Mouse (Mus musculus) ES-E14 (cell line): Measurements from ENCODE around the gene Kat6b. TPM values are rescaled to one million over a fixed set of nuclear protein-coding genes. Genes with fewer than 3 reads are reported as not detected.

ENCODE experiments used
- DNase-seq: peaks from one replicate; pipeline ENCODE4 v3.0.0-alpha.2; 2013; ENCODE audit warnings: low read depth, low spot score
- H3K27ac ChIP-seq: 2 replicates; pipeline ENCODE4 v1.5.1; 2012; ENCODE audit warnings: low read depth, mild to moderate bottlenecking, low read length, moderate library complexity, mixed read lengths; ENCODE audit not compliant: poor library complexity, insufficient read depth, severe bottlenecking
- H3K36me3 ChIP-seq: 2 replicates; pipeline ENCODE4 v1.6.1; 2012; ENCODE audit warnings: mild to moderate bottlenecking, low read length, moderate library complexity, mixed read lengths; ENCODE audit not compliant: control insufficient read depth, poor library complexity, insufficient read depth, severe bottlenecking
- H3K4me1 ChIP-seq, 2 experiments: fragments of 150-350 bp in 1 of 2; sonication (generic) in 1 of 2; 2 replicates each; pipeline ENCODE4 v1.6.1; 2012; ENCODE audit warnings: low read length in 2 of 2, mild to moderate bottlenecking in 1 of 2, mixed read lengths in 1 of 2; ENCODE audit not compliant: control insufficient read depth in 2 of 2, insufficient read depth in 2 of 2, poor library complexity in 1 of 2
- H3K4me3 ChIP-seq, 2 experiments: fragments of 150-350 bp in 1 of 2; sonication (generic) in 1 of 2; 2 replicates each; pipeline ENCODE4 v1.5.1; 2012; ENCODE audit warnings: low read length in 2 of 2, low read depth in 1 of 2, mild to moderate bottlenecking in 1 of 2, mixed read lengths in 1 of 2; ENCODE audit not compliant: insufficient read depth in 1 of 2, poor library complexity in 1 of 2, severe bottlenecking in 1 of 2
- H3K9ac ChIP-seq: 2 replicates; pipeline ENCODE4 v1.6.1; 2012; ENCODE audit warnings: low read depth, mild to moderate bottlenecking, low read length, mixed read lengths; ENCODE audit not compliant: poor library complexity, insufficient read depth, severe bottlenecking
- H3K9me3 ChIP-seq: fragments of 150-350 bp; sonication (generic); 2 replicates; pipeline ENCODE4 v1.6.1; 2012; ENCODE audit warnings: low read depth, mild to moderate bottlenecking, low read length; ENCODE audit not compliant: control insufficient read depth, insufficient read depth
- CHD2 ChIP-seq: IDR thresholded peaks from 2 replicates; pipeline ENCODE4 v1.6.1; 2014; ENCODE audit warnings: mild to moderate bottlenecking, low read depth, low read length, inconsistent platforms
- HCFC1 ChIP-seq: IDR thresholded peaks from 2 replicates; pipeline ENCODE4 v1.6.1; 2012; ENCODE audit warnings: low read length, inconsistent platforms, borderline replicate concordance; ENCODE audit not compliant: insufficient read depth
- MAFK ChIP-seq: IDR thresholded peaks from 2 replicates; pipeline ENCODE4 v1.6.1; 2014; ENCODE audit warnings: mild to moderate bottlenecking, low read depth, low read length, inconsistent platforms; ENCODE audit not compliant: insufficient read depth
- ZC3H11A ChIP-seq: IDR thresholded peaks from 2 replicates; pipeline ENCODE4 v1.6.1; 2012; ENCODE audit warnings: low read depth, mild to moderate bottlenecking, inconsistent platforms, low read length, borderline replicate concordance
- ZNF384 ChIP-seq: IDR thresholded peaks from 2 replicates; pipeline ENCODE4 v1.6.1; 2012; ENCODE audit warnings: low read depth, low read length, inconsistent platforms
- in situ Hi-C, 2 experiments: fragments of 600-800 bp; cut with MboI; formaldehyde crosslinking; loops; one replicate each; pipeline ENCODE4 v1.15.1; 2025; ENCODE audit warnings: low sequenced_read_pairs in 2 of 2, inconsistent platforms in 1 of 2; ENCODE audit not compliant: unreplicated experiment in 2 of 2
- total RNA-seq: library from RNA; depleted of rRNA; stranded (reverse); fragments of 300-350 nt; gene quantifications from 2 replicates; pipeline ENCODE4 v1.2.3, GENCODE M21; 2012

The Kat6b gene
- total RNA-seq, 1 experiment, result 172 TPM

GRCm38 (mm10) chr14:21599446-21600173 is 118.4 kb downstream of the Kat6b start:
- H3K4me1 ChIP-seq, result peaks cover 0 to 9% of the 10 kb centered on the region in 2 experiments; a peak in 1 of 4 replicates
- DNase-seq, result no peak
- in situ Hi-C loops, result loop anchor here in 1 of 2 experiments (25.0 kb wide), 1 partner anchor 462 kb away; no protein-coding TSS in a partner anchor

GRCm38 (mm10) chr14:21600174-21600566 is 118.9 kb downstream of the Kat6b start:
- H3K27ac ChIP-seq, result no peak overlapping the region
- no peak overlapping the region for H3K4me3 ChIP-seq
- no peak for TF ChIP-seq ZNF384
- no peak for TF ChIP-seq MAFK
- no peak for TF ChIP-seq CHD2
- no peak for TF ChIP-seq ZC3H11A
- TF ChIP-seq HCFC1, result no peak
- H3K36me3 ChIP-seq, result peaks cover 2% of the 10 kb centered on the region
- in situ Hi-C loops, result no loop called here
- H3K4me1 ChIP-seq, result peaks cover 0 to 9% of the 10 kb centered on the region in 2 experiments; a peak in 1 of 4 replicates
- H3K9me3 ChIP-seq, result no peaks in the 10 kb centered on the region
- DNase-seq, result no peak
- H3K9ac ChIP-seq, result no peak overlapping the region

More at GRCm38 (mm10) chr14:21599446-21600173, 118.4 kb downstream of the Kat6b start:
- TF ChIP-seq CHD2 (no peak), MAFK (no peak), HCFC1 (no peak)
- Histone ChIP-seq H3K4me3 (no peak overlapping the region), H3K36me3 (peaks cover 2% of the 10 kb centered on the region), H3K9me3 (no peaks in the 10 kb centered on the region), H3K27ac (no peak overlapping the region), H3K9ac (no peak overlapping the region)

GRCm38 (mm10) chr14:21600628-21601027 is 119.4 kb downstream of the Kat6b start:
- H3K4me3 ChIP-seq, result no peak overlapping the region
- peaks cover 2% of the 10 kb centered on the region for H3K36me3 ChIP-seq
- no peak for DNase-seq
- H3K9ac ChIP-seq, result no peak overlapping the region
- H3K9me3 ChIP-seq, result no peaks in the 10 kb centered on the region
- in situ Hi-C loops, result no loop called here
- H3K27ac ChIP-seq, result no peak overlapping the region
- H3K4me1 ChIP-seq, result peaks cover 0 to 9% of the 10 kb centered on the region in 2 experiments; a peak in 1 of 4 replicates
- TF ChIP-seq MAFK (no peak), CHD2 (no peak), HCFC1 (no peak), ZNF384 (no peak), ZC3H11A (no peak)

- DNase-seq, result no peak
- no peak overlapping the region for H3K4me3 ChIP-seq
- no peaks in the 10 kb centered on the region for H3K9me3 ChIP-seq
- in situ Hi-C loops, result no loop called here
- peak overlapping the region; percentile 16; the same call in 1 of the 2 replicates for H3K9ac ChIP-seq
- TF ChIP-seq HCFC1 (no peak), MAFK (no peak), ZNF384 (no peak), ZC3H11A (no peak), CHD2 (no peak)
- H3K27ac ChIP-seq, result no peak overlapping the region
- peaks cover 0 to 13% of the 10 kb centered on the region in 2 experiments; a peak in 2 of 4 replicates for H3K4me1 ChIP-seq
- H3K36me3 ChIP-seq, result peaks cover 2% of the 10 kb centered on the region
Measured at GRCm38 (mm10) chr14:21602166-21602565, 120.9 kb downstream of the Kat6b start.

- TF ChIP-seq HCFC1, result no peak
- TF ChIP-seq CHD2, result no peak
- TF ChIP-seq ZC3H11A, result no peak
- TF ChIP-seq MAFK, result no peak
- TF ChIP-seq ZNF384, result no peak
- Histone ChIP-seq H3K27ac (no peak overlapping the region), H3K9ac (no peak overlapping the region), H3K4me3 (no peak overlapping the region), H3K9me3 (no peaks in the 10 kb centered on the region), H3K4me1 (peaks cover 0 to 13% of the 10 kb centered on the region in 2 experiments; a peak in 2 of 4 replicates), H3K36me3 (peaks cover 2% of the 10 kb centered on the region)
- in situ Hi-C loops, result no loop called here
- DNase-seq, result no peak
Measured at GRCm38 (mm10) chr14:21602937-21603336, 121.7 kb downstream of the Kat6b start.
